ENCODE assay signal across 8 mouse cellular contexts in genomic region chr2:119172862-119173576, GRCm38 (mm10). TPM values are rescaled to one million over a fixed set of nuclear protein-coding genes. Genes with fewer than 3 reads are reported as not detected.
DNase-seq lines count a peak whose midpoint lies in the region; ATAC-seq and TF ChIP-seq lines count a peak whose summit lies in the region.

No protein-coding gene starts in this region.

- H3K27ac ChIP-seq in embryonic facial prominence, embryonic 13.5 days: peak overlapping the region; percentile 16; the same call in 1 of the 2 replicates
- H3K27ac ChIP-seq in heart, embryonic 15.5 days: peak overlapping the region; percentile 65
- H3K27ac ChIP-seq in kidney, postnatal 0 days: peak overlapping the region; percentile 55; the same call in 1 of the 2 replicates
- 0 out of 2 replicates have a peak overlapping the region, but pooled peaks have one; percentile 21 for H3K27ac ChIP-seq in stomach, embryonic 14.5 days (ENCODE audit: low read length)

- DNase-seq in right cerebral cortex, postnatal 4 days: peak; percentile 27
- DNase-seq in right cerebral cortex, postnatal 36 days (ENCODE audit: low spot score in 2 of 2): no peak
- DNase-seq in kidney, postnatal 0 days (ENCODE audit: low spot score): peak; percentile 85
- peak; percentile 76 for DNase-seq in lung, postnatal 25 days (ENCODE audit: low spot score)
- no peak for DNase-seq in cerebellum, adult 11-12 months

- H3K4me1 ChIP-seq in embryonic facial prominence, embryonic 13.5 days: peaks cover 18% of the 10 kb centered on the region
- H3K4me1 ChIP-seq in heart, embryonic 15.5 days (replicated peaks): peaks cover 25% of the 10 kb centered on the region
- H3K4me1 ChIP-seq in kidney, postnatal 0 days (replicated peaks; ENCODE audit: insufficient read depth, low read length): peaks cover 18% of the 10 kb centered on the region
- H3K4me1 ChIP-seq in stomach, embryonic 14.5 days (ENCODE audit: control insufficient read depth, insufficient read depth, low read length): peaks cover 15% of the 10 kb centered on the region

- H3K4me2 ChIP-seq in embryonic facial prominence, embryonic 13.5 days: no peak overlapping the region
- H3K4me2 ChIP-seq in heart, embryonic 15.5 days: peak overlapping the region; percentile 56
- H3K4me2 ChIP-seq in kidney, postnatal 0 days (ENCODE audit: low read length): no peak overlapping the region; the same call in 1 of the 2 replicates
- no peak overlapping the region for H3K4me2 ChIP-seq in stomach, embryonic 14.5 days (replicated peaks; ENCODE audit: low read depth, low read length)

- ATAC-seq in embryonic facial prominence, embryonic 13.5 days (ENCODE audit: insufficient number of reproducible peaks, insufficient read depth, low FRiP score, low TSS enrichment, low read depth): no peak
- ATAC-seq in heart, embryonic 15.5 days (replicated peaks; ENCODE audit: insufficient number of reproducible peaks, insufficient read depth, low FRiP score, low read depth): peak; percentile 65
- peak; percentile 47 for ATAC-seq in kidney, postnatal 0 days (replicated peaks; ENCODE audit: low FRiP score, low read depth)
- ATAC-seq in stomach, embryonic 14.5 days (ENCODE audit: insufficient number of reproducible peaks, insufficient read depth, low FRiP score, low read depth): peak; percentile 34; the same call in 1 of the 2 replicates

- 27% methylated on average over 13 of the region's 13 CpGs for WGBS in embryonic facial prominence, embryonic 13.5 days
- WGBS in heart, embryonic 15.5 days: 14% methylated on average over 13 of the region's 13 CpGs
- WGBS in kidney, postnatal 0 days: 13% methylated on average over 13 of the region's 13 CpGs
- 17% methylated on average over 13 of the region's 13 CpGs for WGBS in stomach, embryonic 14.5 days

- H3K4me3 ChIP-seq in embryonic facial prominence, embryonic 13.5 days: no peak overlapping the region
- H3K4me3 ChIP-seq in heart, embryonic 15.5 days: peak overlapping the region; percentile 18; the same call in 1 of the 2 replicates
- no peak overlapping the region for H3K4me3 ChIP-seq in kidney, postnatal 0 days (replicated peaks; ENCODE audit: low read depth, low read length)
- no peak overlapping the region for H3K4me3 ChIP-seq in stomach, embryonic 14.5 days (ENCODE audit: low read depth, low read length)

- peaks cover 13% of the 10 kb centered on the region for H3K27me3 ChIP-seq in embryonic facial prominence, embryonic 13.5 days
- H3K27me3 ChIP-seq in heart, embryonic 15.5 days: peaks cover 3% of the 10 kb centered on the region
- H3K27me3 ChIP-seq in kidney, postnatal 0 days (ENCODE audit: insufficient read depth, low read length): no peaks in the 10 kb centered on the region
- no peaks in the 10 kb centered on the region for H3K27me3 ChIP-seq in stomach, embryonic 14.5 days (ENCODE audit: control insufficient read depth, insufficient read depth, low read length)

- TF ChIP-seq CTCF in kidney, postnatal 0 days (IDR thresholded peaks at IDR 0.05; ENCODE audit: low read depth): no peak

- no peaks in the 10 kb centered on the region for H3K9me3 ChIP-seq in embryonic facial prominence, embryonic 13.5 days
- H3K9me3 ChIP-seq in heart, embryonic 15.5 days (replicated peaks): no peaks in the 10 kb centered on the region
- no peaks in the 10 kb centered on the region for H3K9me3 ChIP-seq in kidney, postnatal 0 days (replicated peaks; ENCODE audit: low read length)
- no peaks in the 10 kb centered on the region for H3K9me3 ChIP-seq in stomach, embryonic 14.5 days (ENCODE audit: control insufficient read depth, low read depth, low read length)

- H3K9ac ChIP-seq in embryonic facial prominence, embryonic 13.5 days: no peak overlapping the region
- H3K9ac ChIP-seq in heart, embryonic 15.5 days: peak overlapping the region; percentile 40
- no peak overlapping the region for H3K9ac ChIP-seq in kidney, postnatal 0 days (ENCODE audit: low read depth, low read length)
- H3K9ac ChIP-seq in stomach, embryonic 14.5 days (replicated peaks; ENCODE audit: low read depth, low read length): no peak overlapping the region

- H3K36me3 ChIP-seq in embryonic facial prominence, embryonic 13.5 days: peaks cover 37% of the 10 kb centered on the region
- H3K36me3 ChIP-seq in heart, embryonic 15.5 days: no peaks in the 10 kb centered on the region; the same call in 1 of the 2 replicates
- no peaks in the 10 kb centered on the region for H3K36me3 ChIP-seq in kidney, postnatal 0 days (ENCODE audit: insufficient read depth, low read length)
- peaks cover 4% of the 10 kb centered on the region; the same call in 1 of the 2 replicates for H3K36me3 ChIP-seq in stomach, embryonic 14.5 days (ENCODE audit: control insufficient read depth, insufficient read depth, low read length)

RNA-seq across cellular contexts. Expression of gene Gm14137, which starts 1.3 kb away (rescaled TPM):
- polyA plus RNA-seq in embryonic facial prominence, embryonic 13.5 days (2015; fragmentation: Nextera tagmentation; extraction: Ambion mirVana): 0.78 and 1.0 TPM in 2 replicates
- polyA plus RNA-seq in heart, embryonic 15.5 days (2015; fragmentation: Nextera tagmentation; extraction: Ambion mirVana): 0.29 and 0.34 TPM in 2 replicates
- 0.27 and 0.33 TPM in 2 replicates for polyA plus RNA-seq in kidney, postnatal 0 days (2015; fragmentation: Nextera tagmentation; extraction: Ambion mirVana)
- 0.27 and 0.30 TPM in 2 replicates for polyA plus RNA-seq in stomach, embryonic 14.5 days (2014; fragmentation: Nextera tagmentation; extraction: Ambion mirVana)

RNA-seq across cellular contexts. Expression of gene Gchfr, which starts 5.4 kb away (rescaled TPM):
- polyA plus RNA-seq in embryonic facial prominence, embryonic 13.5 days (2015; fragmentation: Nextera tagmentation; extraction: Ambion mirVana): 3.2 and 4.7 TPM in 2 replicates
- polyA plus RNA-seq in heart, embryonic 15.5 days (2015; fragmentation: Nextera tagmentation; extraction: Ambion mirVana): 4.5 and 5.9 TPM in 2 replicates
- 33.9 and 35.0 TPM in 2 replicates for polyA plus RNA-seq in kidney, postnatal 0 days (2015; fragmentation: Nextera tagmentation; extraction: Ambion mirVana)
- 2.7 and 2.9 TPM in 2 replicates for polyA plus RNA-seq in stomach, embryonic 14.5 days (2014; fragmentation: Nextera tagmentation; extraction: Ambion mirVana)

RNA-seq across cellular contexts. Expression of gene Rmdn3, which starts 16.2 kb away (rescaled TPM):
- polyA plus RNA-seq in embryonic facial prominence, embryonic 13.5 days (2015; fragmentation: Nextera tagmentation; extraction: Ambion mirVana): 37.5 and 40.9 TPM in 2 replicates
- 23.0 and 26.2 TPM in 2 replicates for polyA plus RNA-seq in heart, embryonic 15.5 days (2015; fragmentation: Nextera tagmentation; extraction: Ambion mirVana)
- 35.0 and 36.2 TPM in 2 replicates for polyA plus RNA-seq in kidney, postnatal 0 days (2015; fragmentation: Nextera tagmentation; extraction: Ambion mirVana)
- 34.9 and 35.2 TPM in 2 replicates for polyA plus RNA-seq in stomach, embryonic 14.5 days (2014; fragmentation: Nextera tagmentation; extraction: Ambion mirVana)

RNA-seq across cellular contexts. Expression of gene Zfyve19, which starts 35.4 kb away (rescaled TPM):
- 51.3 and 60.6 TPM in 2 replicates for polyA plus RNA-seq in embryonic facial prominence, embryonic 13.5 days (2015; fragmentation: Nextera tagmentation; extraction: Ambion mirVana)
- polyA plus RNA-seq in heart, embryonic 15.5 days (2015; fragmentation: Nextera tagmentation; extraction: Ambion mirVana): 29.7 and 36.3 TPM in 2 replicates
- polyA plus RNA-seq in kidney, postnatal 0 days (2015; fragmentation: Nextera tagmentation; extraction: Ambion mirVana): 41.9 and 44.0 TPM in 2 replicates
- 44.3 and 44.4 TPM in 2 replicates for polyA plus RNA-seq in stomach, embryonic 14.5 days (2014; fragmentation: Nextera tagmentation; extraction: Ambion mirVana)

RNA-seq across cellular contexts. Expression of gene Dnajc17, which starts 35.6 kb away (rescaled TPM):
- polyA plus RNA-seq in embryonic facial prominence, embryonic 13.5 days (2015; fragmentation: Nextera tagmentation; extraction: Ambion mirVana): 25.3 and 31.1 TPM in 2 replicates
- polyA plus RNA-seq in heart, embryonic 15.5 days (2015; fragmentation: Nextera tagmentation; extraction: Ambion mirVana): 12.4 and 12.5 TPM in 2 replicates
- polyA plus RNA-seq in kidney, postnatal 0 days (2015; fragmentation: Nextera tagmentation; extraction: Ambion mirVana): 15.1 and 16.8 TPM in 2 replicates
- 18.3 and 19.1 TPM in 2 replicates for polyA plus RNA-seq in stomach, embryonic 14.5 days (2014; fragmentation: Nextera tagmentation; extraction: Ambion mirVana)

Comparison
In these comparisons a context has a peak if more than half of its experiments do, and no peak if none do; other contexts are left out.
1. DNase-seq: peak in right cerebral cortex, postnatal 4 days (single experiment), kidney, postnatal 0 days (single experiment) and lung, postnatal 25 days (single experiment); none in right cerebral cortex, postnatal 36 days (0 of 2) and cerebellum, adult 11-12 months (single experiment).
2. Peak in every context shown above with its lines, with median percentiles within 50 percentile points of each other: H3K27ac ChIP-seq.